Mouse (Mus musculus) testis, adult 2 months (tissue): ENCODE results near the gene Nup107.

Source experiments
- CTCF ChIP-seq: fragments of 200-500 bp; IDR thresholded peaks from 2 replicates; pipeline ENCODE4 v1.5.1; 2012; ENCODE audit warnings: low read depth, mild to moderate bottlenecking, inconsistent platforms, low read length, moderate library complexity; ENCODE audit not compliant: control insufficient read depth, insufficient read depth, insufficient replicate concordance
- POLR2A ChIP-seq: fragments of 200-500 bp; IDR thresholded peaks from 2 replicates; pipeline ENCODE4 v1.6.1; 2012; ENCODE audit warnings: low read depth, mild to moderate bottlenecking, inconsistent platforms, low read length, moderate library complexity; ENCODE audit not compliant: control insufficient read depth

DNA sequence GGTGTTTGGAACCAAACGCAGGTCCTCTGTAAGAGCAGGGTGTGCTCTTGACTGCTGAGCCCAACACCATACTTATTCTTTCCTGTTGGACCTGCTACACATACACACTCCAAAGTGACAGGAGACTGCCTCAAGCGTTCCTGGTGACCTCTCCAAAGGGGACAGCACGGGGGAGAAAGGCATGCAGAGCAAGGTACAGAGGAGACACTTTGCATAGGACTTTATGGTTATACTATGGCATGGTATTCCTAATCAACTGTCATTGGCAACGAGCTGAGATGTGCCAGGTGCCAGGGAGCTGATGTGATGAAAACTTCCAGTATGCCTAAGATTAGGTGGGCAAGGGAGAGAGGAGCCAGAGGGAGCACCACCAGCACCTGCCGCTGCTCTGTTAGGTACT, 55.9 kb downstream of the Nup107 start:
- no peak for TF ChIP-seq CTCF
- no peak for TF ChIP-seq POLR2A
